Mouse (Mus musculus): ENCODE results near the gene Rcbtb2.

Gene Rcbtb2

GRCm38 (mm10) chr14:73210196-73210595 is 87.4 kb downstream of the Rcbtb2 start:
- no peak for DNase-seq (ENCODE audit: low spot score)

- DNase-seq (ENCODE audit: low spot score): no peak
Observed at GRCm38 (mm10) chr14:73211477-73211876, 88.6 kb downstream of the Rcbtb2 start.

GRCm38 (mm10) chr14:73217062-73217461 is 94.2 kb downstream of the Rcbtb2 start:
- no peak for DNase-seq (ENCODE audit: low spot score)

- no peak for DNase-seq (ENCODE audit: low spot score)
Observed at GRCm38 (mm10) chr14:73222316-73222970, 99.6 kb downstream of the Rcbtb2 start.

GRCm38 (mm10) chr14:73226346-73226745 is 103.5 kb downstream of the Rcbtb2 start:
- no peak for DNase-seq (ENCODE audit: low spot score)

- no peak for DNase-seq (ENCODE audit: low spot score)
Observed at GRCm38 (mm10) chr14:73226849-73227248, 104.0 kb downstream of the Rcbtb2 start.

- DNase-seq (ENCODE audit: low spot score): peak; percentile 9
Observed at GRCm38 (mm10) chr14:73231286-73231982, 108.6 kb downstream of the Rcbtb2 start.

GRCm38 (mm10) chr14:73234468-73235031 is 111.7 kb downstream of the Rcbtb2 start:
- peak; percentile 78 for DNase-seq (ENCODE audit: low spot score)

GRCm38 (mm10) chr14:73237848-73238321 is 115.0 kb downstream of the Rcbtb2 start, which contains the start of gene Lpar6:
Gene Lpar6 (plus strand): TSS chr14:73237895.
- peak; percentile 87 for DNase-seq (ENCODE audit: low spot score)

- DNase-seq (ENCODE audit: low spot score): peak; percentile 72
Observed at GRCm38 (mm10) chr14:73238498-73239250, 115.8 kb downstream of the Rcbtb2 start.

GRCm38 (mm10) chr14:73239291-73239690 is 116.5 kb downstream of the Rcbtb2 start:
- DNase-seq (ENCODE audit: low spot score): peak; percentile 55

- DNase-seq (ENCODE audit: low spot score): no peak
Observed at GRCm38 (mm10) chr14:73239857-73240256, 117.0 kb downstream of the Rcbtb2 start.

- DNase-seq (ENCODE audit: low spot score): no peak
Observed at GRCm38 (mm10) chr14:73244061-73244597, 121.3 kb downstream of the Rcbtb2 start.

GRCm38 (mm10) chr14:73250056-73250455 is 127.2 kb downstream of the Rcbtb2 start:
- no peak for DNase-seq (ENCODE audit: low spot score)

GRCm38 (mm10) chr14:73252276-73252675 is 129.4 kb downstream of the Rcbtb2 start:
- DNase-seq (ENCODE audit: low spot score): no peak

GRCm38 (mm10) chr14:73253453-73254251 is 130.8 kb downstream of the Rcbtb2 start:
- peak; percentile 86 for DNase-seq (ENCODE audit: low spot score)

- peak; percentile 53 for DNase-seq (ENCODE audit: low spot score)
Observed at GRCm38 (mm10) chr14:73254412-73254811, 131.6 kb downstream of the Rcbtb2 start.

- no peak for DNase-seq (ENCODE audit: low spot score)
Observed at GRCm38 (mm10) chr14:73255426-73255970, 132.7 kb downstream of the Rcbtb2 start.

- no peak for DNase-seq (ENCODE audit: low spot score)
Observed at GRCm38 (mm10) chr14:73257348-73257747, 134.5 kb downstream of the Rcbtb2 start.

All from yolk sac, embryonic 10.5 days (tissue).